Mouse (Mus musculus) limb, embryonic 13.5 days (tissue): Measurements from ENCODE around the gene Tyk2. TPM values are rescaled to one million over a fixed set of nuclear protein-coding genes. Genes with fewer than 3 reads are reported as not detected.

ENCODE experiments used
- ATAC-seq: fragments of 200-750 bp; cut with Nextera tagmentation; 2 replicates; pipeline ENCODE4 v1.8.0; 2017; ENCODE audit warnings: low read depth, moderate number of reproducible peaks, moderate TSS enrichment; ENCODE audit not compliant: low FRiP score
- H3K27ac ChIP-seq: fragments of 300-500 bp; sonication (generic); 2 replicates; pipeline ENCODE4 v1.5.1; 2015; ENCODE audit warnings: inconsistent platforms, mild to moderate bottlenecking, moderate library complexity
- H3K27me3 ChIP-seq: fragments of 300-500 bp; sonication (generic); 2 replicates; pipeline ENCODE4 v1.6.1; 2015; ENCODE audit warnings: mild to moderate bottlenecking, inconsistent platforms
- H3K36me3 ChIP-seq: fragments of 300-500 bp; sonication (generic); 2 replicates; pipeline ENCODE4 v1.6.1; 2015; ENCODE audit warnings: inconsistent platforms, mild to moderate bottlenecking, moderate library complexity
- H3K4me1 ChIP-seq: fragments of 300-500 bp; sonication (generic); 2 replicates; pipeline ENCODE4 v1.6.1; 2015; ENCODE audit warnings: inconsistent platforms
- H3K4me2 ChIP-seq: fragments of 300-500 bp; sonication (generic); replicated peaks from 2 replicates; pipeline ENCODE4 v1.6.1; 2015; ENCODE audit warnings: inconsistent platforms, mild to moderate bottlenecking, moderate library complexity
- H3K4me3 ChIP-seq: fragments of 300-500 bp; sonication (generic); 2 replicates; pipeline ENCODE4 v1.5.1; 2015; ENCODE audit warnings: moderate library complexity, mild to moderate bottlenecking, inconsistent platforms
- H3K9ac ChIP-seq: fragments of 300-500 bp; sonication (generic); 2 replicates; pipeline ENCODE4 v1.6.1; 2015; ENCODE audit warnings: mild to moderate bottlenecking, inconsistent platforms
- H3K9me3 ChIP-seq: fragments of 300-500 bp; sonication (generic); 2 replicates; pipeline ENCODE4 v1.6.1; 2016; ENCODE audit warnings: inconsistent platforms
- WGBS: fragments of 180-500 bp; shearing (Covaris S2); methylation state at CpG from one replicate; pipeline ENCODE4 v1.1.7; 2015; 5-methylcytosine and 5-hydroxymethylcytosine counted together
- polyA plus RNA-seq: library from polyadenylated mRNA; unstranded; fragments of >200 nt; fragmentation: Nextera tagmentation; extraction: Ambion mirVana; gene quantifications from 2 replicates; pipeline ENCODE4 v1.2.1, GENCODE M21; 2015

Tyk2 gene
- polyA plus RNA-seq, 1 experiment from 2014 or later, result 16.5 TPM

GRCm38 (mm10) chr9:21164072-21164471, 33.0 kb upstream of the Tyk2 start:
- H3K27ac ChIP-seq, result no peak overlapping the region
- H3K27me3 ChIP-seq, result peaks cover 72% of the 10 kb centered on the region
- peak overlapping the region; percentile 36; the same call in 1 of the 2 replicates for H3K9ac ChIP-seq
- under 1% methylated on average over 26 of the region's 26 CpGs for WGBS
- no peaks in the 10 kb centered on the region for H3K36me3 ChIP-seq
- peak overlapping the region; percentile 92 for H3K4me2 ChIP-seq
- ATAC-seq, result no peak
- H3K9me3 ChIP-seq, result no peaks in the 10 kb centered on the region
- peaks cover 55% of the 10 kb centered on the region for H3K4me1 ChIP-seq
- peak overlapping the region; percentile 57 for H3K4me3 ChIP-seq

- 31% methylated on average over 11 of the region's 11 CpGs for WGBS
- H3K9me3 ChIP-seq, result peaks cover 3% of the 10 kb centered on the region; the same call in 1 of the 2 replicates
- peaks cover 48% of the 10 kb centered on the region for H3K4me1 ChIP-seq
These were observed 32.3 kb upstream of the Tyk2 start for GRCm38 (mm10) chr9:21163086-21164050.

GRCm38 (mm10) chr9:21161209-21161909, 30.3 kb upstream of the Tyk2 start:
- H3K27me3 ChIP-seq, result peaks cover 60% of the 10 kb centered on the region
- H3K9ac ChIP-seq, result peak overlapping the region; percentile 77
- H3K4me2 ChIP-seq, result peak overlapping the region; percentile 76
- H3K4me3 ChIP-seq, result peak overlapping the region; percentile 57
- H3K36me3 ChIP-seq, result no peaks in the 10 kb centered on the region
- H3K27ac ChIP-seq, result no peak overlapping the region
- H3K9me3 ChIP-seq, result peaks cover 8% of the 10 kb centered on the region
- H3K4me1 ChIP-seq, result peaks cover 31% of the 10 kb centered on the region
- peak; percentile 72 for ATAC-seq
- 1% methylated on average over 51 of the region's 52 CpGs for whole genome bisulfite sequencing

More at GRCm38 (mm10) chr9:21163086-21164050, 32.3 kb upstream of the Tyk2 start:
- 0 out of 2 replicates have a peak overlapping the region, but pooled peaks have one; percentile 57 for H3K4me3 ChIP-seq
- no peak overlapping the region for H3K27ac ChIP-seq
- H3K36me3 ChIP-seq, result no peaks in the 10 kb centered on the region
- peaks cover 72% of the 10 kb centered on the region for H3K27me3 ChIP-seq
- H3K9ac ChIP-seq, result no peak overlapping the region
- no peak for ATAC-seq
- peak overlapping the region; percentile 92 for H3K4me2 ChIP-seq

GRCm38 (mm10) chr9:21154787-21155186, 23.7 kb upstream of the Tyk2 start:
- peaks cover 8% of the 10 kb centered on the region for H3K9me3 ChIP-seq
- 86% methylated on average over 3 of the region's 3 CpGs for WGBS
- no peak overlapping the region for H3K9ac ChIP-seq
- ATAC-seq, result no peak
- no peak overlapping the region for H3K4me2 ChIP-seq
- H3K4me3 ChIP-seq, result no peak overlapping the region
- H3K4me1 ChIP-seq, result peaks cover 26% of the 10 kb centered on the region
- H3K27me3 ChIP-seq, result no peaks in the 10 kb centered on the region
- H3K27ac ChIP-seq, result no peak overlapping the region
- H3K36me3 ChIP-seq, result no peaks in the 10 kb centered on the region

GRCm38 (mm10) chr9:21153833-21154232, 22.8 kb upstream of the Tyk2 start:
- peak overlapping the region; percentile 59 for H3K9ac ChIP-seq
- H3K4me2 ChIP-seq, result peak overlapping the region; percentile 81
- H3K27ac ChIP-seq, result peak overlapping the region; percentile 48; the same call in 1 of the 2 replicates
- H3K9me3 ChIP-seq, result peaks cover 8% of the 10 kb centered on the region
- WGBS, result 10% methylated on average over 5 of the region's 5 CpGs
- H3K27me3 ChIP-seq, result no peaks in the 10 kb centered on the region
- ATAC-seq, result no peak
- peaks cover 30% of the 10 kb centered on the region for H3K4me1 ChIP-seq
- no peaks in the 10 kb centered on the region for H3K36me3 ChIP-seq
- peak overlapping the region; percentile 44 for H3K4me3 ChIP-seq

- Histone ChIP-seq H3K36me3 (no peaks in the 10 kb centered on the region), H3K9me3 (peaks cover 6% of the 10 kb centered on the region), H3K4me2 (peak overlapping the region; percentile 81), H3K27me3 (no peaks in the 10 kb centered on the region), H3K9ac (peak overlapping the region; percentile 59), H3K4me1 (peaks cover 35% of the 10 kb centered on the region), H3K27ac (peak overlapping the region; percentile 48; the same call in 1 of the 2 replicates), H3K4me3 (peak overlapping the region; percentile 44)
- 4% methylated on average over 12 of the region's 12 CpGs for WGBS
- no peak for ATAC-seq
These were observed 22.3 kb upstream of the Tyk2 start for GRCm38 (mm10) chr9:21153331-21153730.

GRCm38 (mm10) chr9:21152715-21153114, 21.7 kb upstream of the Tyk2 start:
- H3K4me3 ChIP-seq, result peak overlapping the region; percentile 44
- no peak for ATAC-seq
- H3K27me3 ChIP-seq, result no peaks in the 10 kb centered on the region
- no peaks in the 10 kb centered on the region for H3K36me3 ChIP-seq
- H3K27ac ChIP-seq, result peak overlapping the region; percentile 48; the same call in 1 of the 2 replicates
- WGBS, result 4% methylated on average over 11 of the region's 11 CpGs
- H3K9ac ChIP-seq, result peak overlapping the region; percentile 59
- no peaks in the 10 kb centered on the region; the same call in 1 of the 2 replicates for H3K9me3 ChIP-seq
- peak overlapping the region; percentile 81 for H3K4me2 ChIP-seq
- H3K4me1 ChIP-seq, result peaks cover 41% of the 10 kb centered on the region

GRCm38 (mm10) chr9:21149654-21150419, 18.8 kb upstream of the Tyk2 start, which contains the start of gene Cdc37:
Cdc37 (minus strand) TSS chr9:21149982.
- H3K4me2 ChIP-seq, result peak within 1 kb of the TSS; percentile 96
- H3K9me3 ChIP-seq, result no peaks in the 10 kb centered on the region
- H3K27me3 ChIP-seq, result no peaks in the 10 kb centered on the region
- peak within 1 kb of the TSS; percentile 87 for H3K9ac ChIP-seq
- peak within 1 kb of the TSS; percentile 85 for H3K27ac ChIP-seq
- peak within 1 kb of the TSS; percentile 82 for H3K4me3 ChIP-seq
- peak; percentile 96 for ATAC-seq
- peaks cover 23% of the 10 kb centered on the region for H3K36me3 ChIP-seq
- peaks cover 58% of the 10 kb centered on the region for H3K4me1 ChIP-seq
- 5% methylated on average over 53 of the region's 56 CpGs for WGBS

GRCm38 (mm10) chr9:21149077-21149653, 18.1 kb upstream of the Tyk2 start:
- Histone ChIP-seq H3K4me2 (peak overlapping the region; percentile 96), H3K9me3 (no peaks in the 10 kb centered on the region), H3K27me3 (no peaks in the 10 kb centered on the region), H3K4me3 (peak overlapping the region; percentile 82), H3K27ac (peak overlapping the region; percentile 85), H3K9ac (peak overlapping the region; percentile 87), H3K4me1 (peaks cover 55% of the 10 kb centered on the region), H3K36me3 (peaks cover 30% of the 10 kb centered on the region)
- WGBS, result 11% methylated on average over 8 of the region's 8 CpGs
- no peak for ATAC-seq

- Histone ChIP-seq H3K9me3 (no peaks in the 10 kb centered on the region), H3K9ac (peak overlapping the region; percentile 87), H3K4me1 (peaks cover 47% of the 10 kb centered on the region), H3K27me3 (no peaks in the 10 kb centered on the region), H3K27ac (no peak overlapping the region), H3K4me2 (peak overlapping the region; percentile 96), H3K4me3 (peak overlapping the region; percentile 82), H3K36me3 (peaks cover 37% of the 10 kb centered on the region)
- no peak for ATAC-seq
These were observed 17.4 kb upstream of the Tyk2 start for GRCm38 (mm10) chr9:21148427-21148826.

- Histone ChIP-seq H3K9me3 (no peaks in the 10 kb centered on the region), H3K4me3 (peak overlapping the region; percentile 23), H3K9ac (peak overlapping the region; percentile 63), H3K36me3 (peaks cover 54% of the 10 kb centered on the region), H3K27ac (no peak overlapping the region), H3K4me1 (peaks cover 34% of the 10 kb centered on the region), H3K4me2 (peak overlapping the region; percentile 96), H3K27me3 (no peaks in the 10 kb centered on the region)
- ATAC-seq, result no peak
- WGBS, result 42% methylated on average over 10 of the region's 10 CpGs
These were observed 15.7 kb upstream of the Tyk2 start for GRCm38 (mm10) chr9:21146722-21147121.
